Mouse (Mus musculus) thymus, postnatal 14 days (tissue): ENCODE measurements around the gene Gm12166.

Source experiments
- DNase-seq: peaks from one replicate; pipeline ENCODE4 v3.0.0; 2021

Gm12166 gene

GRCm38 (mm10) chr11:46073061-46073849 is 21.1 kb upstream of the Gm12166 start:
- no peak for DNase-seq

- DNase-seq, result no peak
Observed at GRCm38 (mm10) chr11:46072466-46073060, 20.4 kb upstream of the Gm12166 start.

- peak; percentile 55 for DNase-seq
Observed at GRCm38 (mm10) chr11:46070789-46071188, 18.7 kb upstream of the Gm12166 start.

GRCm38 (mm10) chr11:46070161-46070560 is 18.0 kb upstream of the Gm12166 start:
- no peak for DNase-seq

GRCm38 (mm10) chr11:46069408-46070003 is 17.4 kb upstream of the Gm12166 start:
- no peak for DNase-seq

GRCm38 (mm10) chr11:46068756-46069407 is 16.8 kb upstream of the Gm12166 start:
- no peak for DNase-seq

- DNase-seq, result no peak
Observed at GRCm38 (mm10) chr11:46067371-46068060, 15.4 kb upstream of the Gm12166 start.

GRCm38 (mm10) chr11:46065201-46066011 is 13.3 kb upstream of the Gm12166 start:
- DNase-seq, result no peak

GRCm38 (mm10) chr11:46064767-46065166 is 12.6 kb upstream of the Gm12166 start:
- no peak for DNase-seq

- no peak for DNase-seq
Observed at GRCm38 (mm10) chr11:46062993-46063731, 11.0 kb upstream of the Gm12166 start.

GRCm38 (mm10) chr11:46062569-46062968 is 10.4 kb upstream of the Gm12166 start:
- no peak for DNase-seq

- DNase-seq, result no peak
Observed at GRCm38 (mm10) chr11:46061776-46062445, 9.8 kb upstream of the Gm12166 start.

GRCm38 (mm10) chr11:46060651-46061020 is 8.5 kb upstream of the Gm12166 start:
- DNase-seq, result no peak

GRCm38 (mm10) chr11:46059887-46060650 is 7.9 kb upstream of the Gm12166 start:
- DNase-seq, result peak; percentile 42

GRCm38 (mm10) chr11:46058916-46059315 is 6.8 kb upstream of the Gm12166 start:
- no peak for DNase-seq

GRCm38 (mm10) chr11:46058011-46058410 is 5.9 kb upstream of the Gm12166 start:
- DNase-seq, result no peak

- no peak for DNase-seq
Observed at GRCm38 (mm10) chr11:46056770-46057411, 4.8 kb upstream of the Gm12166 start.

- DNase-seq, result peak; percentile 62
Observed at GRCm38 (mm10) chr11:46055896-46056769, 4.0 kb upstream of the Gm12166 start, which contains the start of gene Adam19. Gene Adam19 (plus strand): TSS chr11:46055992.
